Mouse (Mus musculus) spleen, adult 10 weeks (tissue): ENCODE results near the gene Olfr645. TPM values are rescaled to one million over a fixed set of nuclear protein-coding genes. Genes with fewer than 3 reads are reported as not detected.

Source experiments
- polyA plus RNA-seq: library from polyadenylated mRNA; stranded (reverse); fragments of 350-450 nt; fragmentation: Illumina TruSeq; extraction: RNeasy Lipid Tissue Mini Kit (QIAGEN cat#74804); gene quantifications from one replicate; pipeline ENCODE4 v1.2.3, GENCODE M21; 2015; ENCODE audit warnings: low replicate concordance; ENCODE audit not compliant: insufficient read depth

Olfr645 gene
- not detected for polyA plus RNA-seq

DNA sequence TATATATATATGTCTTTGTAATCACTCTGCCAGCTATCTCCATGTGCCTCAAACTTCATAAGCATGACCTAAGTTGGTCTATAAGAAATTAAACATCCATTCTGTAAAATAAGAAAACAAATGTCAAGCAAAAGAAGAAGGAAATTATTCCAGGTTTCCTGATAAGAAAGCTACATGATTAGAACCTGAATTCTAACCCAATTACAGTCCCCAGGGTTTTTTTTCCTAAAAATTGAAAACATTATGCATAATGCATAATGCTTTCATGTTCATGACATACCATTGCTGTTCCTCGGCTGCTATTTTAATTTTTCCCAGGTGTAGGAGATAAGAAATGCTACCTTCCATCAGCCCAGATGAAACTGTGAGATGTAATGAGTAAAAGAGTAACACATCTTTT is at the start of gene Olfr645:
Gene Olfr645, minus strand, starts transcription at position 101 of the 400 bp plus-strand sequence.

DNA sequence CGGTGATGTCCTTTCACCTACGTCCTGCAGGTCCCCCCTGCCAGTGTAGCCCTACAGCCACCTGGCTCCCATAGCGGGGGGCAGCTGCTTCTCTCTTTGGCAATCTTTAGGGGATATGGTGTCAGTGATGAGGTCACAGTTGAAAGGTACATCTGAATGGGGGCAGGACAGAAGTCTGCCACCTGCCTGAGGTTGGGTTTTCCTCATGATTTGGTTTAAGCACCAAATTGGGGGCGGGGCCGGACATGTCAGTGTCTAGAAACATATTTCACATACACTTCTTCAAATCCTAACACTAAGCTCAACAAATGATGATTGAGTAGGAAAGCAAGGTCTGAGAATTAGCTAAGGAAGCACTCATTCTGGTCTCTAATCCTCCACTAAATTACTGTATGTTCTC is 44.5 kb upstream of the Olfr645 start, which contains the start of gene Ubqln5:
Gene Ubqln5, minus strand, starts transcription at position 101 of the 400 bp plus-strand sequence.

DNA sequence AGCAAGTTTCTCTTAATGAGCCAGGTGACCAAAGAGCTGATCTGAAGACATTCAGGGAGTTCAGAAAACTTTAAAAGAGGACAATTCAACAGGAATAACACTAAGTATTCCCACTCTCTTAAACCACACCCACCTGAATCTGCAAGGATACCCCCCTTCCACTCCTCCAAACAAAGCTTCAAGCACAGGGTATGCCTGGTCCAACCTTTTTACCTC is 19.4 kb upstream of the Olfr645 start, which contains the start of gene Olfr646:
Gene Olfr646, plus strand, starts transcription at position 117 of the 216 bp plus-strand sequence.

DNA sequence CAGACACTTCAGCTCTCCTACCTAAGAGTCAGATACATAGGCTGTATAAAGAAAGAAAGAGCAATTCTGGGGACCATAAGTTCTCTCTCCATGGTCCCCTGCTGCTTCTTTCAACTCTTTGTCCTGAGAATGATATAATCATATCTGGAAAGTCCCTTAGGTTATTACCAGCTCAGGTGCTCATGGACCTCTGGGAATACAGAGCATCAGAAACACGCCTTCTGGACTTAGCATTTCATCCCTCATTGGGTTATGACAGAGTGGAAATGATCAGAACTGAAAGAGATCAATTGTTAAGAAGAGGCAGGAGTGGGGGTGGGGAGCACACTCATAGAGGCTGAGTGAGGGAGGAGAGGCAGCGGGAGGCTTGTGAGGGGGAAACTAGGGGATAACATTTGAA is 13.5 kb downstream of the Olfr645 start, which contains the start of gene Olfr644:
Gene Olfr644, minus strand, starts transcription at position 101 of the 400 bp plus-strand sequence.

DNA sequence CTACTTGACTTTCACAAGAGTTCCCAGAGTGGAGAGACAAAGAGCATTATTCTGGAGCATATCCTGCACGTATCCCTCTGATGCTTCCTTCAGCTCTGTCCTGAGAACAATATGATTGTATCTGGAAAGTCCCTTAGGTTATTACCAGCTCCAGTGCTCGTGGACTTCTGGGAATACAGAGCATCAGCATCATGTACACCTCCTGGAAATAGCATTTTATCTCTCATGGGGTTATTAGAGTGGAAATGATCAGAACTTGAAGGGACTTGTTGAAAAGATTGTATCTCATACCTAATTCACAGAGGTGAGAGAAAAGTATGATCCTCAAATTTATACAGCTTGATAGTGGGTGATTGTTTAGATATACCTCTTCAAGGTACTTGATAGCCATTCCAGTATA is 23.9 kb downstream of the Olfr645 start, which contains the start of gene 4930516K23Rik:
Gene 4930516K23Rik, minus strand, starts transcription at position 101 of the 400 bp plus-strand sequence.

DNA sequence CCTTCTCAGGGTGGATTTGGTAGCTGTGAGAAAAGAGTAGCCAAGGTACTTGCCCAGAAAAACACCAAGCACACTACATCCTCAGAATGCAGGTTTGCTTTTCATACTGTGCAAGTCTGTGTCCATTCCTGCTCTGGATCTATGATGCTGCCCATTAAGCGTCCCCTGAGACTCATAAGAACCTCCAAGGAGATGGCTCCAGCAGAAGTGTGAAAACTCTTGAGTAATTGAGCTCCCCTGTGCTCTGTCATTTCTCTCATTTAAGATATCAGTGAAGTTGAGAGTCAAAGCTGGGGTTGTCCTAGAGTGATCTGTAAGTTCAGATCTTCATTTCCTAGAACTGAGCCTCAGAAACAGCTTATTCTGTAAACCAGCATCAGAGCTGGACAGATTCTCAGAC is 32.7 kb downstream of the Olfr645 start, which contains the start of gene Olfr642:
Gene Olfr642, minus strand, starts transcription at position 101 of the 400 bp plus-strand sequence.

DNA sequence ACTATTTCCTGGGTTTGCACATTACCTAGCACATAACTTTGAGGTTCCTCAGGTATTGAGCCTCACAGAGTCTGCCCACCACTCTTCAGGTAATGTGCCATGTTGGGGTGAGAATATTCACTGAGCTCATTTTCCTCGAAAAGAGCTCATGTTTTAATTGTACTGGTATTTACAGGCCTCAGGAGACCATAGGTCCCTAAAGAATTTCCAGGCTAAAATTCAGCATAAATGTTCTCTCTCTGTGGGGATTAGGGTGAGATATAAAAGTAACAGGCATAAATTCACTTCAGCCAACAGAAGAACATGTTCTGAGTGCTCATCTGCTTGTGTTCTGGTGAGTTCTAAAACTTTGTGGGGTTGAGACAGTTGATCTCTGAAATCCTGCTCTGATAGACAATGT is 50.1 kb downstream of the Olfr645 start, which contains the start of gene Olfr641:
Gene Olfr641, plus strand, starts transcription at position 301 of the 400 bp plus-strand sequence.

Other genes starting within 250 kb of the Olfr645 start
- not detected for gene Hbb-bh2, start 244.9 kb downstream of the Olfr645 start, polyA plus RNA-seq
- gene Hbb-bh1, start 242.3 kb downstream of the Olfr645 start, polyA plus RNA-seq, result 0.80 TPM
- gene Hbb-y, start 232.2 kb downstream of the Olfr645 start, polyA plus RNA-seq, result not detected
- gene Olfr66, start 199.2 kb downstream of the Olfr645 start, polyA plus RNA-seq, result not detected
- gene Olfr64, start 191.0 kb downstream of the Olfr645 start, polyA plus RNA-seq, result not detected
- gene Olfr65, start 182.0 kb downstream of the Olfr645 start, polyA plus RNA-seq, result not detected
- not detected for gene Olfr631, start 156.6 kb downstream of the Olfr645 start, polyA plus RNA-seq
- gene Olfr632, start 151.1 kb downstream of the Olfr645 start, polyA plus RNA-seq, result not detected
- gene Olfr633, start 141.0 kb downstream of the Olfr645 start, polyA plus RNA-seq, result not detected
- not detected for gene Olfr635, start 114.3 kb downstream of the Olfr645 start, polyA plus RNA-seq
- not detected for gene Olfr638, start 86.7 kb downstream of the Olfr645 start, polyA plus RNA-seq
- gene Olfr639, start 68.2 kb downstream of the Olfr645 start, polyA plus RNA-seq, result not detected
- not detected for gene Olfr640, start 59.9 kb downstream of the Olfr645 start, polyA plus RNA-seq
- gene Olfr641, start 50.0 kb downstream of the Olfr645 start, polyA plus RNA-seq, result not detected
- gene Olfr642, start 32.8 kb downstream of the Olfr645 start, polyA plus RNA-seq, result not detected
- not detected for gene 4930516K23Rik, start 24.0 kb downstream of the Olfr645 start, polyA plus RNA-seq
- gene Olfr644, start 13.6 kb downstream of the Olfr645 start, polyA plus RNA-seq, result not detected
- not detected for gene Olfr646, start 19.4 kb upstream of the Olfr645 start, polyA plus RNA-seq
- not detected for gene Ubqln5, start 44.4 kb upstream of the Olfr645 start, polyA plus RNA-seq
- not detected for gene Olfr643, start 51.9 kb upstream of the Olfr645 start, polyA plus RNA-seq
- not detected for gene Ubqln3, start 57.8 kb upstream of the Olfr645 start, polyA plus RNA-seq
- not detected for gene Ubqlnl, start 65.1 kb upstream of the Olfr645 start, polyA plus RNA-seq
- gene Olfm5, start 79.4 kb upstream of the Olfr645 start, polyA plus RNA-seq, result not detected
- gene Olfr648, start 97.9 kb upstream of the Olfr645 start, polyA plus RNA-seq, result 0.15 TPM
- gene Olfr649, start 110.5 kb upstream of the Olfr645 start, polyA plus RNA-seq, result not detected
- gene Trim6, start 133.3 kb upstream of the Olfr645 start, polyA plus RNA-seq, result 1.7 TPM
- gene Trim34a, start 159.0 kb upstream of the Olfr645 start, polyA plus RNA-seq, result 157 TPM
- gene Trim5, start 202.6 kb upstream of the Olfr645 start, polyA plus RNA-seq, result 69.3 TPM
- gene Trim12a, start 230.0 kb upstream of the Olfr645 start, polyA plus RNA-seq, result 305 TPM
- 4.3 TPM for gene Trim34b, start 244.0 kb upstream of the Olfr645 start, polyA plus RNA-seq